Mouse (Mus musculus): ENCODE measurements around the gene Rbms3. TPM values are rescaled to one million over a fixed set of nuclear protein-coding genes. Genes with fewer than 3 reads are reported as not detected.

Rbms3 gene
- total RNA-seq, 2 experiments from 2014 or later: 10.9 to 11.6 TPM

DNA sequence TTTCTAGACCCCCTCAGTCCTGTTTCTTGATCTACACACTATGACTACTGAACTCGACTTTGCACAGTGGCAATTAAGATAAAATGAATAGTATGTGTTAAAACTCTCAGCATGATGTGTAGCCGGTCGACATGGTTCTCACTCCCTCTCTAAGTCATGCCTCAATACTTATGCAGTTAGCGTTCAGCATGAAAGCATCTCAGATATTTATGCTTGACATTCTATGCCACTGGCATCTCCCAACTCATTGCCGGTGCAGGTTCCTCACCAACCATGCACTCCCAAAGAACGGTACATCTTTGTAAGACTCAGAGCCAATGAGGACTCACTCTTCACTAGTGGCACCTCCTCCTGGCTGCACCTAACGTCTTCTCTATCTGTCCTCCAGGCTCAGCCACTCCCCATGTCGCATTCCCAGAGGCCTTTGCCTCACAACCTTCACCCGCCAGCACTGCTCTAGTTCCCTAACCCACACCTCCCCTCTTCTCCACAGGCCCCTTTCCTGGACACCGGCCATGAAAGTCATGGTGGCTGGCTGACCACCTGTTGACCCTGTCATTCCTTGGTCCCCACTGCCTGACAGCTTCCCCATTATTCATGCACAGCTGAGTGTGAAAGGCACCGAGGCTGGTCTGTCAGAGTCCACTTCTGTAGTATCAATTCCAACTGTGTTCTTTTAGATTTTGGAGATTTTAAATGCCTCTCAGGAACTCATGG is 561.9 kb downstream of the Rbms3 start:
- intact Hi-C loops (cut with DNase I): no loop called here
- no peak for DNase-seq

DNA sequence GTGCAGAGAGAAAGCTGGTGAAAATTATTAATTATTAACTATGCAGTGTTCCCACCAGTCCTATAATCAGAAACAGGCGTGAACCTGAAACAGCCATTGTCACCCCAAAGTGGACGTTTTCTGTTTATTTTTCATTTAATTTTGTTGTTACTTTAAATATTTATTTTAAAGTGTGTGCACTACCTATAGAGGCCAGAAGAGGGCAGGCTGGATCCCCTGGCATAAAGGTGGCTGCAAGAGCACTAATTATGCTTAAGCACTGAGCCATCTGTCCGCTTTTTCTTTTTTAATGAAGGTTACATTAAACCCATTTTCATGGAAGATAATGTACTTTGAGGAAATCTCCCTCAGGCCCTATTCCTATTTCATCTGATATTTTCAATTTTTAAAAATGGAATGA is 563.2 kb downstream of the Rbms3 start:
- no peak for DNase-seq
- intact Hi-C loops (cut with DNase I): no loop called here

- intact Hi-C loops (cut with DNase I): no loop called here
- no peak for DNase-seq
Observed at GRCm38 (mm10) chr9:117065601-117066000, 564.1 kb downstream of the Rbms3 start.

DNA sequence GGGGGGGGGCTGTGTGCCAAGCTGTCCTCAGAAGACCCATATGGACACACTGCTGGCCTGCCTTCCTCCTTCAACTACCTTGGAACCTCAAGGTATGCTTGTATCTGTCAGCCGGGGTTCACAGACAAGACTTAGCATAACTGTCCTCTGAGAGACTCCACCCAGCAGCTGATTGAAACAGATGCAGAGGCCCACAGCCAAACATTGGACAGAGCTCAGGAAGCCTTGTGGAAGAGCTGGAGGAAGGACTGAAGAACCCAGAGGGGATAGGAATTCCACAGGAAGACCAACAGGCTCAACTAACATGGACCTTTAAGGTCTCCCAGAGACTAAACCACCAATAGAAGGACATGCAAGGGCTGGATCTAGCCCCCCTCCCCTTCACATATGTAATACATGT is 570.1 kb downstream of the Rbms3 start:
- DNase-seq: peak; percentile 28 to 49
- intact Hi-C loops (cut with DNase I): no loop called here

DNA sequence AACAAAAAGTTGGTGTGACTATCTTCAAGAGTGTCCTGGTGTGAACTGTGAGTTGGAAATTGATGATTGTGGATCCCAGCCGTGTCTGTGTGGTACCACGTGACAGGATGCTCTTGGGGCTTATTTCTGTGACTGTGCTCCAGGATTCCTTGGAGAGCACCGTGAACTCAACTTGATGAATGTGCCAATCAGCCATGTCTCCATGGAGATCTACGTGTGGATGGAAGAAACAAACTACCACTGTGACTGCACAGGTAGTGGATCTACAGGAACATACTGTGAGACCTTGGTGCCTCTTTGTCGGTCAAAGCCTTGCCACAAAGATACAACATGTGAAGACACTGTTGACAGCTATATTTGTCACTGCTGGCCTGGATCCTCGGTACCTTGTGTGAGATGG is 570.6 kb downstream of the Rbms3 start:
- no peak for DNase-seq
- intact Hi-C loops (cut with DNase I): no loop called here

- DNase-seq: no peak
Observed at GRCm38 (mm10) chr9:117051935-117052334, 577.8 kb downstream of the Rbms3 start.

DNA sequence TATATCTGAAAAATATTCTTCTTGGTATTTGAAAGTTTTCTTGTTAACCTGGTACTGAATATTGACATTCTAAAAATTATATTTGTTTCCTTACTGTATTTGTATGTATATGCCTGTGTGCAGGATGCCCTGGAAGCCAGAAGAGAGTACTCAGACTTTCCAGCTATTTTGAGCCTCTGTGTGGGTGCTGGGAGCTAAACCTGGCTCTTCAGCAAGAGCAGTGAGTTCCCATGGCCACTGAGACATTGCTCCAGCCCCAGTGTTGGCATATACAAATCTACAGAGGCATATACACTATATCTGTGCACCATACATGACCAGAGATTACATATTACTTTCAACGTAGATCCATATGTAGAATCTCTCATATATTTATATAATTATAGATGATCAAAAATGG is 581.1 kb downstream of the Rbms3 start:
- no peak for DNase-seq
- intact Hi-C loops (cut with DNase I): no loop called here

More at GRCm38 (mm10) chr9:117051935-117052334, 577.8 kb downstream of the Rbms3 start:
- intact Hi-C loops (cut with DNase I): no loop called here

DNA sequence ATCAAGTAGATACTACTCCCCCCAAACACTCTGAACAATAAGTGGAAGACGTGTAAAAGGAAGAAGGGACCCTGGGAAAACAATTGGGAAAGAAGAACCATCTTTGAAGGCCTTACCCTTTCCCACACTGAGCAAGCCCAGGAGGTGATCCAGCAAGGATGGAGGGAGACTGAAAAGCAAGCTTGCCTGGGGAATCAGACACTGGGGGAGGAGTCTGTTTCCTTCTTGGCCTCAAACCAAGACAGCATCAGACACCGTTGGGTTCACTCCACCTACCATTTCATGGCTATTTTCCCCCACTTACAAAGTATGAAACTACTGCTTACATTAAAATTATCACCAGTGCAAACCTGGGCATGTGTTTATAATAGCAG is 587.7 kb downstream of the Rbms3 start:
- intact Hi-C loops (cut with DNase I): no loop called here
- no peak for DNase-seq

DNA sequence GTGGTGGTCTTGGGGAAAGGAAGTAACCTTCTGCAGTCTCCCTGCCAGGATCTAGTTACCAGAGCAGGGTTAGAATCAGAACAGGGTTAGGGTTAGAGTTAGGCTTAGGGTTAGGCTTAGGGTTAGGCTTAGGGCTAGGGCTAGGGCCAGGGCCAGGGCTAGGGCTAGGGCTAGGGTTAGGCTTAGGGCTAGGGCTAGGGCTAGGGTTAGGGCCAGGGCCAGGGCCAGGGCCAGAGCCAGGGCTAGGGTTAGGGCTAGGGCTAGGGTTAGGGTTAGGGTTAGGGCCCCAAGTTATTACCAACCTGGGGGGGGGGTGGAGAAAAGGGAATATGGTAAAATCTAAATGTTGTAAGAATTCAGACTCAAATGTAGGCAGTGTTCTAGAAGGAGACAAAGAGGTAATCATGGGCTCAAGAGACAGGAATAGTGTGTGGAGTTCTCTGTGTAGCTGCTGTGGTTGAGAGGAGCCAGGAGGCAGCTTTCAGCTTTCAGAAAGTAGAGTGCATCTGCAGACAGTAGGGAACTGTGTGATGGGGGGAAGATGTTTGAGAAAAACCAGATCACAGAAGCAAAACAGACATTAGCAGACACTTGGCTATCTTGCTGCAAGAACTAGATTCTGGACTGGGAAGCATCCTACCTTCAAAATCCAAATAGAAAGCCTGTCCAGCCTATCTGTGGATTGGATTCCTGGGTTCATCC is 588.3 kb downstream of the Rbms3 start:
- no peak for DNase-seq
- intact Hi-C loops (cut with DNase I): no loop called here

- peak; percentile 53 to 58 for DNase-seq
- intact Hi-C loops (cut with DNase I): loop anchor here (10.0 kb wide), 3 partner anchors 165 to 615 kb away; no protein-coding TSS in a partner anchor
Observed at GRCm38 (mm10) chr9:117039941-117040453, 589.7 kb downstream of the Rbms3 start.

DNA sequence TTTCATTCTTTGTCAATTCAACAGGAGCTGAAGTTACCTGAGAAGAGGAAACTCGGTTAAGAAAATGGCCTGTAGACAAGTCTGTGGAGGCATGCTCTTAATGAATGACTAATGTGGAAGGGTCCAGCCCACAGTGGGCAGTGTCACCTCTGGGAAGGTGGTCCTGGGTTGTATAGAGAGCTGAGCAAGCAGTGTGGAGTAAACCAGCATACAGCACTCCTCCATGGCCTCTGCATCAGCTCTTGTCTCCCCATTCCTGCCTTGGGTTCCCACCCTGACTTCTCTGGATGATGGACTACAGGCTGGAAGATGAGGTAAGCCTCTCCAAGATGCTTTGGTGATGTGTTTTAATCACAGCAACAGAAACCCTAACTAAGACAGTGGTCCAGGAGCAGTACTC is 597.0 kb downstream of the Rbms3 start:
- DNase-seq: no peak
- intact Hi-C loops (cut with DNase I): loop anchor here (10.0 kb wide), 3 partner anchors 158 to 608 kb away; no protein-coding TSS in a partner anchor

DNA sequence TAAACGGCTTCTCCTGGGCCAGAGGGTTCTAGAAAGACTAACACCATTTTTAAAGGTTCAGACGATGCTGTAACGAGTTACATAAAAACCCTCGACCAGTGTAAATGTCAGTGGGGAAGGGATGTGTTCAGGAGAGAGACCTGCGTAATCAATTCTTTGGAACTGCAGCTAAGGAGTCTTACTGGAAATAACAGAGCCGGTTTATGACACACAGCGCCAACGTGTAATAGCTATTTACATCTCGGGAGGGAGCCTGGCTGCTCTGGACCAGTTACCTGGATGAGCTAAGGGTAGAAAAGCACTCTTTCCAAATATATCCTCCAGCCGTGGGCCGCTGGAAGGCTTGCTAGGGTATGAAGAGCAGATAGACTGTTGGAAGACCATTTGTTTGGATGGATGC is 598.5 kb downstream of the Rbms3 start:
- DNase-seq: no peak
- intact Hi-C loops (cut with DNase I): loop anchor here (10.0 kb wide), 3 partner anchors 156 to 606 kb away; no protein-coding TSS in a partner anchor

DNA sequence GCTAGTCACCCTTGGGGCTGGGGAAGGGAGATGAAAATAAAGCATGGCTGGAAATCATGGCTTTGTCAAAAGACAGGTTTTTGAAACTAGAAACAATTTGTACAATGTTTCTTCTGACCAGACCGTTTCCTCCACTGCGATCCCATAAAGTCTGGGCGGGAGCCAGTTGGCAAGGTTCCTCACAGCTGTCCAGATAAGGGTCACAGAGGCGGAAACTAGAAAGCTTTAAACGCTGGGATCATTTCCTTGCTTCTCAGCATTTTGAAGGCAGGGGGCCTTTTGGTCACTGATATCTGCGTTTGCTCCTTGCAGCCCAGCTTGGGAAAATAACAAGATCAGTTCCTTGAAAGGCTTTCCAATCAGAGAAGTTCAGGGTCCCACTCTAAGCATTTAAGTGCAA is 598.9 kb downstream of the Rbms3 start:
- intact Hi-C loops (cut with DNase I): loop anchor here (10.0 kb wide), 3 partner anchors 156 to 606 kb away; no protein-coding TSS in a partner anchor

DNA sequence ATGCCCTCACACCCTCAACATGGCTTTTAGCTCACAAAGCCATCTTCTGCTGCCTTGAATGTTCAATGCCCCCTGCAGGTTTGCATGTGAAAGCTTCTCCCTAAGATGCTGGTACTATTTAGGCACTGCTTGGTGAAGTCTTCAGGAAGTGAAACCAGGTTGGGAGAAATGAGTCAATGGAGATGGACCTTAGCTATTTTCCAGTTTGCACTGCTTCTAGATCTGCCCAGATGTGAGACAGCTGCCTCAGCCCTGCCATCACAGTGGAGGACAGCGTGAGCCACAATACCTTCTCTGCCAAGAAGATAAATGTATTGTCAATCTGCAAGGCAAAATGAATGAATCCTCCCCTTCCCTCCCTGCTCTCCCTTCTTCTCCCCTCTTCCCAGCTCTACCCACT is 599.8 kb downstream of the Rbms3 start:
- DNase-seq: no peak
- intact Hi-C loops (cut with DNase I): loop anchor here (10.0 kb wide), 3 partner anchors 155 to 605 kb away; no protein-coding TSS in a partner anchor

More for the DNA sequence above, 598.9 kb downstream of the Rbms3 start:
- DNase-seq: peak; percentile 92 to 93

GRCm38 (mm10) chr9:117028586-117028985 is 601.1 kb downstream of the Rbms3 start:
- DNase-seq: no peak
- intact Hi-C loops (cut with DNase I): no loop called here

GRCm38 (mm10) chr9:117022086-117022485 is 607.6 kb downstream of the Rbms3 start:
- no peak for DNase-seq
- intact Hi-C loops (cut with DNase I): no loop called here

GRCm38 (mm10) chr9:117021506-117021905 is 608.2 kb downstream of the Rbms3 start:
- intact Hi-C loops (cut with DNase I): no loop called here
- DNase-seq: no peak

DNA sequence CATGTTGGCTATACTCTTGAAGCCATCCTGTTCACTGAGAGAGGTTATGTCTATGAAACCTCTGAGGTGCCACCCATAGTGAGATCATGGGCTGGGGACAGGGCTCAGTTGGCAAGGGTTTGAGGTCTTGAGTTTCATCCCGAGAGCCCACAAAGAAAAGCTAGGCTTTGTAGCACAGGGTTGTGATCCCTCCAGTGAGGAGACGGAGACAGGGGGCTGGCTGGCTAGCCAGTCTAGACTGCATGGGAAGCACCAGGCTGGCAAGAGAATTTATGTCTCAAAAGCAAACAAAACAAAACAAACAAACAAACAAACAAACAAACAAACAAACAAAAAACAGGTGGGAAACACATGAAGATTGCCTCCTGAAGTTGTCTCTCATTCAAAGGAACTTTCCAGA is 609.5 kb downstream of the Rbms3 start:
- intact Hi-C loops (cut with DNase I): no loop called here
- no peak for DNase-seq

DNA sequence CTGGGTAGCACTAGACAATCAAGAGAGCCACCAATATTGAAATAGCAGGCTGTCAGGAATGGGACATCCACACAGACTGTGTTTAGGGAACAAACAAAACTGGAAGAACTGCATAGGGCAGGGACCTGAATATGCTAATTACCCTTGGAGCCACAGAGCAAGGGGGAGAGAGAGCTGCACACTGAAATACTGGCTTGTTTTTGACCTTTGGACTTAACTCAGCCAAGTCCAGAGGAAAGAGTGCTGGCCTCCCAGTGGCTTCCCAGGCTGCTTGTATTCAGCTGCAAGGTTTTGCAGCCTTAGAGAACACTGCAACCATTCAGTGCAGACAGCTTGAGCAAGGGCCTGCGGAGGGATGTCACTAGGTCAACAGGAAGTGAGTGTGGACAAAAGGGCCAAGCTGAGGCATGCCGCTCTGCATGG is 611.0 kb downstream of the Rbms3 start:
- intact Hi-C loops (cut with DNase I): no loop called here
- no peak for DNase-seq

GRCm38 (mm10) chr9:117018301-117018700 is 611.4 kb downstream of the Rbms3 start:
- no peak for DNase-seq
- intact Hi-C loops (cut with DNase I): no loop called here

DNA sequence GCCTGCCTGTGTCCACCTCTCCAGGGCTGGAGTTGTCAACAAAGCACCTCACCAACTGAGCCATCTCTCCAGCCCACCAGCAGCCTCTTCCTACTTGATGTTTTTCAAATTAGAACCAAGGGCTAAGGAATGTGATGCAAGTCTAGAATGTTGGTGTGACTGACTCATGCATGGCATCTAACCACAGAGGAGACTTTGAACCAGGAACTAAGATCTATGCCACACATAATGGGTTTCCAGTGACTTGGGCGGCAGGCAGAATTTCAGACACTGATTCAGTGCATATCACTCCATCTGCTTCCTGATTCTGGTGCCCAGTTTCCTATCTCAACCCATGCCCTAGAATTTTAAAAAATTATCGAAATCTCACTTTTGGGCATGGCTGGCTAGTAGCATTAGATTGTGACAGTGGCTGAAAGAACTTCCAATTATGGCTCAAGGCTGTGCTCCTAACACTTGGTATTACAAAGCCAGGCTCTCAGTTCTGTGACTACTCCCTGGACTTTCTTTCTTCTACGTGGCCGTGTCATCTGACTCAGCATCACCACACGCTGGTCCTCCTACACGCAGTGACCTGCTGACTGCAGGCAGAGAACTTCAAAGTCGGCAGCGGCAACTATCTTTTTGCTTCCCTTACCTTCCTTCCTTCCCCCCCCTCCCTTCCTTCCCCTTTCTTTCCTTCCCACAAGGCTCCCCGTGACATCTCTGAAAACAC is 613.0 kb downstream of the Rbms3 start:
- intact Hi-C loops (cut with DNase I): no loop called here
- DNase-seq: no peak
